Mouse (Mus musculus): ENCODE measurements around the gene Dcdc2c. TPM values are rescaled to one million over a fixed set of nuclear protein-coding genes. Genes with fewer than 3 reads are reported as not detected.

Dcdc2c gene
- under 1 TPM; 0.39 to 0.87 TPM for total RNA-seq (2023)

DNA sequence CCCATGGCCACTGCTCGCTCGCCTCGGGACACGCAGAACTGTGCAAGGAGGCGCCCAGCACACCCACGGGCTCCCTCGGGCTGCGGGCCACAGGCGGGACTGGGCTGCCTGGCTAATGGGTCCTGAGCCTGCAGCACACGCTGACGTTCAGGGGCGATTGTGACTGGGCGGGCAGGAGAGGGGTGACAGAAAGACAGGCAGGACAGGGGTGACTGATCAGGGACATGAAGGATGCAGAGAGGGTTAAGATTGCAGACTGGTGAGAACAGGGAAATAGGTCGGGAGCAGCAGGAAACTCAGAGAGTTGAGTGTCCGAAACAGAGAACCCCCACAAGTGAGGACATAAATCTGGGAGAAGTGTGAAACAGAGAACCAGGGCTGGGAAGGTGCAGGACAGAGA, at the start of gene Dcdc2c:
Dcdc2c (minus strand) TSS at position 101 of the 400 bp plus-strand sequence.

GRCm38 (mm10) chr12:28582423-28582822, 30.2 kb upstream of the Dcdc2c start, which contains the start of gene Allc:
Gene Allc (minus strand): TSS chr12:28582523.

Other genes with a start within 250 kb of the Dcdc2c start
- not detected for gene Allc, start 30.1 kb upstream of the Dcdc2c start, total RNA-seq (2023)
- not detected for gene Colec11, start 71.0 kb upstream of the Dcdc2c start, total RNA-seq (2023)
- gene Rps7, start 83.6 kb upstream of the Dcdc2c start, total RNA-seq (2023): 1,000 to 10,000 TPM in 1 of 2 experiments, 100 to 1,000 TPM in 1; 924 to 1,022 TPM
- 10 to 100 TPM; 26.4 to 28.9 TPM for gene Rnaseh1, start 97.2 kb upstream of the Dcdc2c start, total RNA-seq (2023)
- gene Adi1, start 122.8 kb upstream of the Dcdc2c start, total RNA-seq (2023): 10 to 100 TPM; 51.8 to 55.2 TPM
- gene Trappc12, start 198.1 kb upstream of the Dcdc2c start, total RNA-seq (2023): 10 to 100 TPM; 54.5 to 56.4 TPM
- gene Eipr1, start 199.4 kb upstream of the Dcdc2c start, total RNA-seq (2023): 10 to 100 TPM; 21.8 to 33.9 TPM

All from B cell, adult 67 days (primary cell).